Mouse (Mus musculus): Measurements from ENCODE around the gene Egflam. TPM values are rescaled to one million over a fixed set of nuclear protein-coding genes. Genes with fewer than 3 reads are reported as not detected.

Gene Egflam
- polyA plus RNA-seq, 1 experiment: 1.3 TPM

DNA sequence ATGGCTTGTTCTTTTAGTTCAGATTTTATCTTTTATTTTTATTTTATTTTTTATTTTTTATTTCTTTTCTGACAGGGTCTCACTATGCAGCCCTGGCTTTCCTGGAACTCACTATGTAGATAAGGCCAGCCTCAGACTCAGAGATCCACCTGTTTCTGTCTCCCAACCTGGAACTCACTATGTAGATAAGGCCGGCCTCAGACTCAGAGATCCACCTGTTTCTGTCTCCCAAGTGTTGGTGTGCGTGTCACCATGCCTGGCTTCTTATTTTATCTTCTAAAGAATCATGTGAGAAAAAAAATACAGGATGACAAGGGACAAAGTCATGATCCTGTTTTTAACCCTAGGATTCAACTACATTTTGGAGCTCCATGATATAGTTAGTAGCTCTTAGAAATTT, 205.6 kb downstream of the Egflam start:
- H3K4me3 ChIP-seq (ENCODE audit: insufficient read depth, low read length): no peak overlapping the region
- H3K27ac ChIP-seq (ENCODE audit: insufficient read depth, low read length): no peak overlapping the region
- no peak for TF ChIP-seq POLR2A (IDR thresholded peaks at IDR 0.05; ENCODE audit: low read depth, low read length)
- no peak for TF ChIP-seq CTCF (IDR thresholded peaks at IDR 0.05; ENCODE audit: borderline replicate concordance, insufficient read depth, low read length)
- peaks cover 4% of the 10 kb centered on the region; the same call in 1 of the 2 replicates for H3K4me1 ChIP-seq (ENCODE audit: control insufficient read depth, insufficient read depth, low read length)

DNA sequence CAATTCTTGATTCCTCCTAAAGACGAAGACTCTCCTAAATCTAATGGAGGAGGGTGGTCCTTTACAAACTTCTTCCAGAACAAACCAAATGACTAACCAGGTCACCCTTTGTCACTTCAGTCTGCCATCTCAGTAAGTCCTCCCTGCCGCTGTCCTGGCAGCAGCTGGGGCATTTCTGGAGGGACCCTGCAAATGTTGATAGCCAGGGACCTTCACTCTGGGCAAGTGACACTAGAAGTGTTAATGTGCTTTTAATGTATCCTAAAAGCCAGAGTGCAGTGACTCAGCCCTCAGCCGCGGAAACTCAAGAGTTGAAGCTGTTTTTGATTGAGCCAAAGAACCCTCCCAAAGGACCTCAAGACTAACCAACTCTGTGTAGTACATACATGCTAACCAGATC, 207.1 kb downstream of the Egflam start:
- Histone ChIP-seq H3K27ac (ENCODE audit: insufficient read depth, low read length) (no peak overlapping the region), H3K4me1 (ENCODE audit: control insufficient read depth, insufficient read depth, low read length) (peaks cover 4% of the 10 kb centered on the region; the same call in 1 of the 2 replicates), H3K4me3 (ENCODE audit: insufficient read depth, low read length) (no peak overlapping the region)
- no peak for TF ChIP-seq CTCF (IDR thresholded peaks at IDR 0.05; ENCODE audit: borderline replicate concordance, insufficient read depth, low read length)
- no peak for TF ChIP-seq POLR2A (IDR thresholded peaks at IDR 0.05; ENCODE audit: low read depth, low read length)

GRCm38 (mm10) chr15:7189678-7190454, 208.3 kb downstream of the Egflam start:
- H3K4me1 ChIP-seq (ENCODE audit: control insufficient read depth, insufficient read depth, low read length): peaks cover 4% of the 10 kb centered on the region; the same call in 1 of the 2 replicates
- no peak overlapping the region for H3K27ac ChIP-seq (ENCODE audit: insufficient read depth, low read length)
- H3K4me3 ChIP-seq (ENCODE audit: insufficient read depth, low read length): no peak overlapping the region
- TF ChIP-seq POLR2A (IDR thresholded peaks at IDR 0.05; ENCODE audit: low read depth, low read length) (no peak), CTCF (IDR thresholded peaks at IDR 0.05; ENCODE audit: borderline replicate concordance, insufficient read depth, low read length) (no peak)

DNA sequence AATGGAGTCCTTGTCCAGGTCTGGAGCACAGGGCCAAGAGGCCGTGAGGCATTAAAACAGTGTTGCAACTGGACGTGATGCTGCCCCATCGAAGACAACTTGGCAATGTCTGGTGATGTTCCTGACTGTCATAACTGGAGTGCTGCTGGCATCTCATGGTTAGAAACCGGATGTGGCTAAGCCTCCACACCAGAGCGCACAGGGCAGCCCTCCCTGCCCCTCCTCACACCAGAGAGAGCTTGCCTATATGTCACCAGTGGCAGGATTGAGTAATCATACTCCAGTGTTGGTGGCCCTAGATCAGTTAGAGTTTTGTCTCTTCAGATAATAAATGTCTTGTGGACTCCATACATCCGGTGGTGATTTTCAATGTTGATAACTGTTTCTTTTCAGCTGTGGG, 210.5 kb downstream of the Egflam start:
- TF ChIP-seq POLR2A (IDR thresholded peaks at IDR 0.05; ENCODE audit: low read depth, low read length) (no peak), CTCF (IDR thresholded peaks at IDR 0.05; ENCODE audit: borderline replicate concordance, insufficient read depth, low read length) (no peak)
- H3K4me3 ChIP-seq (ENCODE audit: insufficient read depth, low read length): no peak overlapping the region
- no peak overlapping the region for H3K27ac ChIP-seq (ENCODE audit: insufficient read depth, low read length)
- H3K4me1 ChIP-seq (ENCODE audit: control insufficient read depth, insufficient read depth, low read length): peaks cover 4% of the 10 kb centered on the region; the same call in 1 of the 2 replicates

DNA sequence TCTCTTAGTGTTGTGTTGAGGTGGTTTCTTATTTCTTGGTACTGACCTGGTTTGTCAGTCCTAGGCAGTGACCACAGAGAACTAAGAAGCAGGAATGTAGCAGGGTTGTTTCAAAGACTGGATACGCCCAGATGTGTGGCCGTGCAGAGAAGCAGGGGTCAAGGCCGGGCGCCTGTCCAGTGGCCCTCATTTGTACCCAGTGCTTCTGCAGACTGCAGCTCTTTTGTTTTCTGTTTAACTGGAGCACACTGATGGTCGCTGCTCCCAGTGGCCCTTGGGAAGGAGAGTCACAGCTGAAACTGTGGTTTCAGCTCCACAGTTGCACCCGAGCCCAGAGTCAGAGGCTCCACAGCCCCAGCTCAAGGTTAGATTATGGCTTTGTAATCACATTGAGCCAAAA, 217.6 kb downstream of the Egflam start:
- Histone ChIP-seq H3K4me3 (ENCODE audit: insufficient read depth, low read length) (no peak overlapping the region), H3K4me1 (ENCODE audit: control insufficient read depth, insufficient read depth, low read length) (no peaks in the 10 kb centered on the region), H3K27ac (ENCODE audit: insufficient read depth, low read length) (no peak overlapping the region)
- TF ChIP-seq CTCF (IDR thresholded peaks at IDR 0.05; ENCODE audit: borderline replicate concordance, insufficient read depth, low read length): no peak
- TF ChIP-seq POLR2A (IDR thresholded peaks at IDR 0.05; ENCODE audit: low read depth, low read length): no peak

DNA sequence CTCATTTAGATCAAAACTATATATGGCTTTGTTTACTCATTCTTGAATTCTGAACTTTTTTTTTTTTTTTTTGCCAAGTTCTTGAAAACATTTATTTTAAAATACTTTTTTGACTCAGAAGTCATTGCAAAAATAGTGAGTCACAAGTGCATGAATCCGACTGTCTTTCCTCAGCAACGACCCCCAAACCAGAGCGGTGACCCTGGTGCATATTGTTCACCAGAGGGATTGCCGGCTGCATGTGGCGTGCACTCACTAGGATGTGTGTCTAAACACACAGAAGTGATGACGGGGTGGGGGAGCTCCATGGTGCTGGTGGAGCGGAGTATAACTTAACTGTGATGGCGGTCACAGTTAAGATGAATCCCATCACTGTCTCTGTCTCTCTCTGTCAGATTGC, 224.4 kb downstream of the Egflam start:
- no peak for TF ChIP-seq POLR2A (IDR thresholded peaks at IDR 0.05; ENCODE audit: low read depth, low read length)
- TF ChIP-seq CTCF (IDR thresholded peaks at IDR 0.05; ENCODE audit: borderline replicate concordance, insufficient read depth, low read length): no peak
- Histone ChIP-seq H3K4me1 (ENCODE audit: control insufficient read depth, insufficient read depth, low read length) (no peaks in the 10 kb centered on the region; the same call in 1 of the 2 replicates), H3K27ac (ENCODE audit: insufficient read depth, low read length) (no peak overlapping the region), H3K4me3 (ENCODE audit: insufficient read depth, low read length) (no peak overlapping the region)

- TF ChIP-seq POLR2A (IDR thresholded peaks at IDR 0.05; ENCODE audit: low read depth, low read length) (no peak), CTCF (IDR thresholded peaks at IDR 0.05; ENCODE audit: borderline replicate concordance, insufficient read depth, low read length) (no peak)
- H3K4me1 ChIP-seq (ENCODE audit: control insufficient read depth, insufficient read depth, low read length): no peaks in the 10 kb centered on the region; the same call in 1 of the 2 replicates
- no peak overlapping the region for H3K4me3 ChIP-seq (ENCODE audit: insufficient read depth, low read length)
- no peak overlapping the region for H3K27ac ChIP-seq (ENCODE audit: insufficient read depth, low read length)
These were observed 224.8 kb downstream of the Egflam start for GRCm38 (mm10) chr15:7173346-7173745.

DNA sequence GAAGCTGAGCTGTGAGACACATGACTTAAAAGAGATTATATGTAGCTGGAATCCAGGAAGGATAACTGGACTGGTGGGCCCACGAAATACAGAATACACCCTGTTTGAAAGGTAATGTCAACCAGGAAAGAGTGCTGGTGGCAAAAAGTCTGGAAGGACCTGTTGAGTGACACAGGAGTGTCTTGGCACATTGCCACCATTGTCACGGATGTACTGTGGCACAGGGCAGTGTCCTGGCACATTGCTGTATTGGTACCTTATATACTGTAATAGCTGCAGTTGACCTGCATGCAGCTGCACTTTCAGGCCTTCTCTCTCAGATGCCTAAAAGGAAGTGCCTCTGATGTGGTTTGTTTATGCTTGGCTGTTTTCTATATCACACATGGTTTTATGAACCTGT, 225.3 kb downstream of the Egflam start:
- TF ChIP-seq CTCF (IDR thresholded peaks at IDR 0.05; ENCODE audit: borderline replicate concordance, insufficient read depth, low read length) (no peak), POLR2A (IDR thresholded peaks at IDR 0.05; ENCODE audit: low read depth, low read length) (no peak)
- no peak overlapping the region for H3K27ac ChIP-seq (ENCODE audit: insufficient read depth, low read length)
- H3K4me1 ChIP-seq (ENCODE audit: control insufficient read depth, insufficient read depth, low read length): no peaks in the 10 kb centered on the region; the same call in 1 of the 2 replicates
- H3K4me3 ChIP-seq (ENCODE audit: insufficient read depth, low read length): no peak overlapping the region

DNA sequence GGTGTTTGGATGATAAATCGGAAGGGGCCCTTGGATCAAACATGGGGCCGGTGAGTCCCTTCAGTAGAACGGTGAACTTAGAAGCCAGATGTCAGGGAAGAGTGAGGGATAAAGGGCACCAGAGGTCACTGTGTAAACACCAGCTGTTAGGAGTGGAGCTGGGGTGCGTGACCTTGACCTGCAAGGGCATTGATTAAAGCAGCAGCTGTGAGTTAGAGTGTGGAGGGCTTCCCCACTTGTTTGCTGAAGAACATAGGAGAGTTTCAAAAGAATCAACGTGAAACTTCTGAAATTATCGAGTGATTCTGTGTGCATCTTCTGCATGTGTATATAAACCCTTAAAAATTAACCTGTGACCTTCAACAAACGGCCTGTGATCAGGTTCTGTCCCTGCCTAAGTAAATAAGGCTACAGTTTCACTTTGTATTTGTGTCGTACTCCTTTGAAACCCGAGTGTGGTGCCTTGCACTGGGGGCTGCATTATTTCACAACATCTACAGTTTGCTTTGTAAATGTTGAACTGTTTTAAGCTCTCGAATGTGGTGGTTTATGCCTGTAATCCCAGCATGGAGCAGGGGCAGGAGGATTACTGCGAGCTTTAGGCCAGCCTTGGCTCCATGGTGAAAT, 230.2 kb downstream of the Egflam start:
- Histone ChIP-seq H3K4me3 (ENCODE audit: insufficient read depth, low read length) (no peak overlapping the region), H3K4me1 (ENCODE audit: control insufficient read depth, insufficient read depth, low read length) (no peaks in the 10 kb centered on the region; the same call in 1 of the 2 replicates), H3K27ac (ENCODE audit: insufficient read depth, low read length) (no peak overlapping the region)
- TF ChIP-seq CTCF (IDR thresholded peaks at IDR 0.05; ENCODE audit: borderline replicate concordance, insufficient read depth, low read length): no peak
- no peak for TF ChIP-seq POLR2A (IDR thresholded peaks at IDR 0.05; ENCODE audit: low read depth, low read length)

Measured in embryonic fibroblast, embryonic 13.5 days (primary cell).